21 mouse cellular contexts compared by ENCODE assay signal in genomic region chr6:45271537-45271936, GRCm38 (mm10).
DNase-seq lines count a peak whose midpoint lies in the region; ATAC-seq and TF ChIP-seq lines count a peak whose summit lies in the region.
"Had no signal": no experiment of that assay in that cellular context is flagged by ENCODE, and none has a peak within 500 bp of the region (broad histone marks: within the 10 kb centered on the region; RNA-seq: fewer than 3 reads in every experiment).

No protein-coding gene starts in this region.

- TF ChIP-seq POLR2A in lung, adult 2 months (IDR thresholded peaks at IDR 0.05; ENCODE audit: borderline replicate concordance, extremely low read depth, low read depth, low read length): no peak

- no peak overlapping the region for H3K9ac ChIP-seq in forebrain, embryonic 11.5 days (ENCODE audit: low read length)
- no peak overlapping the region for H3K9ac ChIP-seq in forebrain, embryonic 16.5 days (replicated peaks; ENCODE audit: low read depth, low read length)
- H3K9ac ChIP-seq in liver, embryonic 12.5 days: no peak overlapping the region
- H3K9ac ChIP-seq: embryonic facial prominence, embryonic 15.5 days; hindbrain, embryonic 12.5 days; limb, embryonic 12.5 days had no signal

- H3K27ac ChIP-seq in forebrain, embryonic 11.5 days (ENCODE audit: low read depth, low read length): no peak overlapping the region
- no peak overlapping the region for H3K27ac ChIP-seq in forebrain, embryonic 16.5 days (ENCODE audit: low read length)
- H3K27ac ChIP-seq in liver, embryonic 12.5 days: no peak overlapping the region
- H3K27ac ChIP-seq: embryonic facial prominence, embryonic 15.5 days; forebrain, embryonic 10.5 days; gastrocnemius, adult 2 months; hindbrain, embryonic 12.5 days; limb, embryonic 12.5 days had no signal

- no peaks in the 10 kb centered on the region for H3K4me1 ChIP-seq in forebrain, embryonic 11.5 days (replicated peaks; ENCODE audit: control insufficient read depth, insufficient read depth, low read length)
- no peaks in the 10 kb centered on the region for H3K4me1 ChIP-seq in forebrain, embryonic 16.5 days (replicated peaks; ENCODE audit: control insufficient read depth, insufficient read depth, low read length)
- H3K4me1 ChIP-seq in liver, embryonic 12.5 days: no peaks in the 10 kb centered on the region
- H3K4me1 ChIP-seq in lung, adult 2 months (ENCODE audit: control insufficient read depth, insufficient read depth, low read length): no peaks in the 10 kb centered on the region
- H3K4me1 ChIP-seq: embryonic facial prominence, embryonic 15.5 days; forebrain, embryonic 10.5 days; hindbrain, embryonic 12.5 days; limb, embryonic 12.5 days had no signal

- no peaks in the 10 kb centered on the region for H3K9me3 ChIP-seq in forebrain, embryonic 11.5 days (ENCODE audit: control insufficient read depth, low read length)
- no peaks in the 10 kb centered on the region for H3K9me3 ChIP-seq in forebrain, embryonic 16.5 days (ENCODE audit: control insufficient read depth, low read length)
- no peaks in the 10 kb centered on the region for H3K9me3 ChIP-seq in liver, embryonic 12.5 days (replicated peaks)
- H3K9me3 ChIP-seq: embryonic facial prominence, embryonic 15.5 days; forebrain, embryonic 10.5 days; hindbrain, embryonic 12.5 days; limb, embryonic 12.5 days had no signal

- DNase-seq in forebrain, embryonic 11.5 days (ENCODE audit: low spot score): no peak
- DNase-seq in liver: no peak
- peak; percentile 50 for DNase-seq in telencephalon, adult 2 months (ENCODE audit: low read depth, low spot score)
- no peak for DNase-seq in lung, adult 2 months
- no peak for DNase-seq in B cell, adult 2 months
- DNase-seq: adrenal gland, postnatal 14 days; cerebellum, adult 9-10 months; gastrocnemius, adult 2 months; heart, adult 18-20 months; kidney, adult 9 months; kidney, postnatal 4 days had no signal

- no peaks in the 10 kb centered on the region for H3K27me3 ChIP-seq in forebrain, embryonic 11.5 days (ENCODE audit: control insufficient read depth, insufficient read depth, low read length)
- no peaks in the 10 kb centered on the region for H3K27me3 ChIP-seq in forebrain, embryonic 16.5 days (replicated peaks; ENCODE audit: control insufficient read depth, insufficient read depth, low read length)
- H3K27me3 ChIP-seq in liver, embryonic 12.5 days (replicated peaks): no peaks in the 10 kb centered on the region
- H3K27me3 ChIP-seq: CH12.LX; embryonic facial prominence, embryonic 15.5 days; hindbrain, embryonic 12.5 days; limb, embryonic 12.5 days had no signal

- H3K36me3 ChIP-seq in forebrain, embryonic 11.5 days (ENCODE audit: control insufficient read depth, insufficient read depth, low read length): no peaks in the 10 kb centered on the region
- no peaks in the 10 kb centered on the region for H3K36me3 ChIP-seq in forebrain, embryonic 16.5 days (ENCODE audit: control insufficient read depth, insufficient read depth)
- no peaks in the 10 kb centered on the region for H3K36me3 ChIP-seq in liver, embryonic 12.5 days
- H3K36me3 ChIP-seq: embryonic facial prominence, embryonic 15.5 days; forebrain, embryonic 10.5 days; hindbrain, embryonic 12.5 days; limb, embryonic 12.5 days had no signal

- TF ChIP-seq CTCF in lung, adult 2 months (IDR thresholded peaks at IDR 0.05; ENCODE audit: insufficient read depth, low read length): no peak

- H3K4me3 ChIP-seq in forebrain, embryonic 11.5 days (ENCODE audit: low read depth, low read length): no peak overlapping the region
- no peak overlapping the region for H3K4me3 ChIP-seq in forebrain, embryonic 16.5 days (replicated peaks; ENCODE audit: low read length)
- no peak overlapping the region for H3K4me3 ChIP-seq in liver, embryonic 12.5 days
- H3K4me3 ChIP-seq in lung, adult 2 months (replicated peaks; ENCODE audit: extremely low read depth, low read depth, low read length): no peak overlapping the region
- H3K4me3 ChIP-seq: embryonic facial prominence, embryonic 15.5 days; forebrain, embryonic 10.5 days; gastrocnemius, adult 2 months; hindbrain, embryonic 12.5 days; limb, embryonic 12.5 days had no signal

- WGBS in forebrain, embryonic 11.5 days: 87% methylated on average over 2 of the region's 2 CpGs
- 86% methylated on average over 2 of the region's 2 CpGs for WGBS in forebrain, embryonic 16.5 days
- 19% methylated on average over 2 of the region's 2 CpGs for WGBS in liver, embryonic 12.5 days (ENCODE audit: insufficient replicate concordance)
- 69% methylated on average over 2 of the region's 2 CpGs for WGBS in lung, adult 2 months

- 0 out of 2 replicates have a peak, but pooled peaks have one; percentile 36 for ATAC-seq in forebrain, embryonic 11.5 days (replicated peaks; ENCODE audit: low FRiP score)
- ATAC-seq in forebrain, embryonic 16.5 days: no peak
- peak; percentile 60 for ATAC-seq in liver, embryonic 12.5 days
- peak; percentile 99 to 100 for ATAC-seq in hematopoietic stem cell, adult 5-6 weeks (replicated peaks in 1 of 2; ENCODE audit: insufficient read depth in 1 of 2, low FRiP score in 2 of 2, low TSS enrichment in 1 of 2, low read depth in 1 of 2, poor library complexity in 2 of 2, severe bottlenecking in 2 of 2)
- ATAC-seq: inflammation-experienced regulatory T-cells, adult 6 months; midbrain, embryonic 16.5 days had no signal

- H3K4me2 ChIP-seq in forebrain, embryonic 11.5 days (ENCODE audit: low read depth, low read length, severe bottlenecking): no peak overlapping the region
- no peak overlapping the region for H3K4me2 ChIP-seq in forebrain, embryonic 16.5 days (ENCODE audit: low read length)
- no peak overlapping the region for H3K4me2 ChIP-seq in liver, embryonic 12.5 days
- H3K4me2 ChIP-seq: embryonic facial prominence, embryonic 15.5 days; hindbrain, embryonic 12.5 days; limb, embryonic 12.5 days had no signal
